Mouse (Mus musculus): ENCODE measurements around the gene Fscn1.

- TF ChIP-seq CTCF (IDR thresholded peaks at IDR 0.05; ENCODE audit: low read depth, low read length), result no peak
- TF ChIP-seq POLR2A (IDR thresholded peaks at IDR 0.05; ENCODE audit: insufficient read depth, low read length), result no peak
- no peak for TF ChIP-seq EP300 (IDR thresholded peaks at IDR 0.05; ENCODE audit: insufficient read depth, low read depth, low read length)
These were observed 9.7 kb upstream of the Fscn1 start for GRCm38 (mm10) chr5:142950405-142950804.
